Mouse (Mus musculus) thymus, postnatal 36 days (tissue): ENCODE results near the gene Dgke.

Source experiments
- DNase-seq, 2 experiments: peaks; one replicate each; pipeline ENCODE4 v3.0.0; 2022; ENCODE audit warnings: mixed read lengths in 2 of 2

The Dgke gene

DNA sequence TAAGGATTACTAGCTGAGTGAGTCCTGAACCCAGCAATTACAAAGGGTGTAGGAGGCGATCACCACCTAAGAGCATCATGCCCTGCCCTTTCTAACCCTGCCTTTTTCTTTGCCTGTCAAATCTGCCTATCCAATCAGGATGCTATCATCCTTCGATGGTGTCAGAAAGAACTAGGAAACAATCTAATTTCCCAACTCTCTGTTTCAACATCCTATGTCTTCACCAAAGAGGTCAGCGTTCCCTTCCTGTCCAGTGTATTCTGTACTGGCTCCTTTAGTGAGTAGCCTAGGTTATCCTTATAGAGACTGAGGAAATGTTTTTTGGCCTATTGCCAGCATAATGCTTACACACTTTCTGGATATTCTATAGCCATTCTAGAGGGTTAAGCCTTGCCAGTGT lies 31.1 kb downstream of the Dgke start:
- no peak for DNase-seq

- no peak for DNase-seq
These were observed 32.1 kb downstream of the Dgke start for GRCm38 (mm10) chr11:89034592-89034991.

- no peak for DNase-seq
These were observed 35.5 kb downstream of the Dgke start for GRCm38 (mm10) chr11:89031189-89031588.

DNA sequence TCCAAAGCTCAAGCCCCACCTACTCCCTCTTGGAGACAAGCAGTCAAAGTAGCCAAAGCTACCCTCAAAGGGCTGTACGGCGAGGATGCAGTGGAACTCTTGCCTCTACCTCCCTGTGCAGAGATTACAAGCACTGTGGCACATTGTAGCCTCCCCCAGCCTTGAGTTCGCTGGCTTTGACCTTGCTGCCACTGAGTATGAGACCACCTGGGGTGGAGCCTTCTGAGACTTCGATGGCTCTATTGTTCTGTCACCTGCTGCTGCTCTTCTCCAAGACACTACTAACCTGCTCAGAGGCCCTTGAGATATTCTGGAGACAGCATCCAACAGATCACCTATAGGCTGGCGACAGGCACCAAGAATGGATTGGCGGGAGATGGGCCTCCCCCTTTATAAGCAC lies 36.1 kb downstream of the Dgke start:
- no peak for DNase-seq

DNA sequence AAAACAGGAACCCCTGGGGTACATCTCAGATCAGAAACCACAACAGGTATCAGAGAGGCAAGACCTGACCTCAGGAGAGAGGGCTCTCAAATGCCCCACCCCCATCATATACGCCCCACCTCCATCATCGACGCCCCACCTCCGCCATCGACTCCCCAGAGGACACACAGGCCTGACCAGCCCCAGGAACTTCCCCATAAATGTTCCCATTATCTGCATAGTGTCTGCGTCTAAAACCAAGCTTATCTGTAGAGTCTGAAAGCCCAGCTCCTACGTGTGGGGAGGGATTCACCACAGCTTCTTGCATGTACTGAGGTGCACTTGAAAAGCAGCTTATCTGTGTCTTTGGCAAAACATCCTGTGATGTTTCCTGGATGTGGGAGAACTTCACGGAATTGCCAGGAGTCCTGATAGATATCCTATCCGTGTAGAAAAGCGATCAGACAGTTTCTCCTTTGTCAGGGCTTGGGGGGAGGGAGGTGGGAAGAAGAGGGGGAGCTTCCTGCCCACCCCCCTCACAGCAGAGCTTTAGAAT lies 37.7 kb downstream of the Dgke start:
- DNase-seq, result peak; percentile 20 to 36

GRCm38 (mm10) chr11:89027955-89028361 lies 38.7 kb downstream of the Dgke start:
- DNase-seq, result peak; percentile 15 to 35

DNA sequence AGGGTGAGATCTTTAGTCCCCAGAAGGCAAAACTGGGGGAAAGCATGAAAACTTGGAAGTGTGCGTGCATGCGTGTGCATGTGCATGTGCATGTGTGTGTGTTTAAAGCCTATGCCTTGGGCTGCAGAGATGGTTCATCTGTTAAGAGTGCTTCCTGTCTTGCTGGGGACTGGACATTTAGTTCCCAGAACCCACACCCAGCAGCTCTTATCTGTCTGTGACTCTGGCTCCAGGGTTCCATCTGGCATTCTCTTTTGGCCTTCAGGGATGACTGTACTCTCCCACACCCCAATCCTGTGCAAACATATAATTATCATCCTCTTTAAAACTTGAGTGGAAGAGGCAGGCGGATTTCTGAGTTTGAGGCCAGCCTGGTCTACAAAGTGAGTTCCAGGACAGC lies 40.5 kb downstream of the Dgke start:
- no peak for DNase-seq

GRCm38 (mm10) chr11:89025603-89026002 lies 41.0 kb downstream of the Dgke start:
- no peak for DNase-seq

DNA sequence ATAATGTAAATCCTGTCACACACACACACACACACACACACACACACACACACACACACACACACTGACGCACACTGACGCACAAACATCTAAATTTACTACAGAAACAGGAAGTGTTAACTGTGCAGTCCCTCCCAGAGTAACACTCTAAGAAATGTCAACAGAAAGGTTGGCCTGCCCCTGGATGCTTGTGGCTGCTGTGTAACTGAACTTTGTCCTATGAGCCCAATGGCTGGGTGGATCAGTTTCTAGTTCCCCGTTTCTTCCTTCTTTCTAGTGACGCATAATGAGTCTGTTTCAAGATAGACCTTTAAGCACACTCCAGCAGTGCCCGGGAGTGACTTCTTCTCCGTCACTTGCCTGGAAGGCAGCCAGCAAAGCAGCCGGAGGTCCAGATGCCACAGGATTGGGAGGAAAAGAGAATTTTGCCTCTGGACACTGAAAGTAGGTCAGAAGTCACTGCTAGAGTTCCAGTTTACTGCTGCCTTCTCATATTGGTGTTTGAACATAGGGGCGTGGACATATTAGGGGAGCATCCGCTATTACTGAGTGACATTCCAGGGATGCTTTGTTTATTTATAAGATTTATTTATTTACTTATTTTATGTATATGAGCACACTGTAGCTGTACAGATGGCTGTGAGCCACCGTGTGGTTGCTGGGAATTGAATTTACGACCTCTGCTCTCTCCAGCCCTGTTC lies 42.3 kb downstream of the Dgke start:
- peak; percentile 33 to 40 for DNase-seq

DNA sequence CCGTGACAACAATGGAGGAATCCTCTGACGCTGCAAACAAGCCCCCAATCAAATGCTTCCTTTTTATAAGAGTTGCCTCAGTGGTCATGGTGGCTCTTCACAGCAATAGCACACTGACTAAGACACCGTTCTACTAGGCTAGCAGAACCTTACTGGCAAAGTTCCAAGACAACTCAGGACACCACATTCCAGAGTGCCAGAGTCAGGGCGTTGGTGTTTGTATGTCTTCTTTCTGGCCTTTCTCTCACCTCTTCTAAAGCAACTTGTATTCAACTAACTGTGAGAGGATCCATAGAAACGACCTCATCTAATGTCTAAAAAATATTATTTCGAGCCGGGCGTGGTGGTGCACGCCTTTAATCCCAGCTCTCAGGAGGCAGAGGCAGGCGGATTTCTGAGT lies 43.2 kb downstream of the Dgke start:
- no peak for DNase-seq

DNA sequence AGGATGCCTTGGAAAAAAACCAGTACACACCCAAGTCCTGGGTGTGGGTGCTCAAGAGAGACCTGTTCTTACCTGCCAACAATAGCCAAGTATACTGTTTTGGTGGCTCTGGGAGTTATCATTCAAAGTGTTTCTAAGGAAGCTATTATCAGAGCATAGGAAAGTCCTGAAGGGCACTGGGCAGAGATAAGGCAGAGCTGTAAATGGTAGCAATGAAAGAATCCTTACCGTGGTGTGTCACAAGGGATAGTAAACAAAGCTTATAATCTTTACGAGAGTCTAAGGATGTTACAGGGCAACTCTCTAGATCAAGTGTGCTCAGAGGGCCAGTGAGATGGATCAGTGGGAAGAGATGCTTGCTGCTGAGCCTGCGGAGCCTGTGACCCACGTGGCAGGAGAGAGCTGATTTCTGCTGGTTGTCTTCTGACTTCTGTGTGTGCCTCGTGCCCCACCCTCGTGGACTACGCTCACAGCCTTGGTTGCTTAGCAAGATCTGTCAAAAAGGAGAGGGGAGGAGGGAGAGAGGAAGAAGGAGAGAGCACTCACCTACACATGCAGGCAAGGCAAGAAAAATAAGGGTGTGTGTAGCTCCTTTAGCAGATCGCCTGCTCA lies 44.4 kb downstream of the Dgke start:
- DNase-seq, result no peak

GRCm38 (mm10) chr11:89021687-89022086 lies 45.0 kb downstream of the Dgke start:
- DNase-seq, result no peak

- DNase-seq, result no peak
These were observed 45.9 kb downstream of the Dgke start for GRCm38 (mm10) chr11:89020681-89021305.

DNA sequence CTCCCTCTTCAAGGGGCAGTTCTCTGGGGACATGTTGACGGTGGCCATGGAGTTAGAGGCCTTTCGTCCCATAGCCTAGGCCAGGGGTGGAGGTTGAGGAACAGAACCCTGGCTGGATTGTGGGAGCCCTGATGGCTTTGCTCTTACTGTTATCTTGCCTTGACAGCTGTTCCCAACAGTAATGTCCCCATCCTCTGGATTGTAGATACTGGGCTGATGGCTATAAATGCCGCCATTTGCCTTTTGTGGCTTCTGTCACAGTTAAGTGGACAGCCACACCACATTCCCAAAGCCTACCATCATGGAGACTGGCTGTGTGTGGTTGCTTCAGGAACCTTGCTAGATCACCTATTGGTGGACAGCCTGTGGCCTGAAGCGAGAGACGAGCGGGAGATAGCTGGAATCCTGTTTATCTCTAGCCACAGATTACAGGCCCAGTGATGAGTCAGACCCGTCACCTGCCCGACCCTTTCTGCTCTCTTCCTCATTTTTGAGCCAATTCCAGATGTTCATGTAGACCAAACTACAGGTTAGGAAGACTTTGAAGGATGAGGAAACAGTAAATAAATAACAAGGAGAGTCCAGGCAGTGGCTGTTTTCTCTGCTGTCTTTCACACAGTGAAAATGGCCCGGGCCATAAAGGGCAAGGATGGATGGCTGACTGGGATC lies 49.0 kb downstream of the Dgke start:
- DNase-seq, result no peak

DNA sequence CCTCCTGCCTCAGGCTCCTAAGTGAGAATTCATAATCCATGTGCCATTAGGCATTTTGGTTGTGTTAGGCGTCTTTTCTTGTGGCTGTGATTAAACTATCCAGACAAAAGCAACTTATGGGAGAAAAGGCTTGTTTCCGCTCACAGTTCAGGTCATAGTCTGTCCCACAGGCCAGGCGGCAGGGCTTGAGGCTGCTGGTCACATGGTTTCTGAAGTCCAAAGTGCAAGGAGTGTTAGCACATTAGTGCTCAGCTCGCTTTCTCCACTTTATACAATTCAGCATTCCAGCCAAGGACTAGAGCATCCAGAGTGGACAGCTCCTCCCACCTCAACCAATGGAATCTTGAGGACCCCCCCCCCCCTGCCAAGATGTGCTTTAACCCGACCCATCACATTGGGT lies 54.4 kb downstream of the Dgke start:
- DNase-seq, result no peak

GRCm38 (mm10) chr11:89009496-89009895 lies 57.2 kb downstream of the Dgke start:
- DNase-seq, result no peak

GRCm38 (mm10) chr11:89009066-89009465 lies 57.6 kb downstream of the Dgke start:
- no peak for DNase-seq

GRCm38 (mm10) chr11:89007582-89007981 lies 59.1 kb downstream of the Dgke start:
- no peak for DNase-seq

DNA sequence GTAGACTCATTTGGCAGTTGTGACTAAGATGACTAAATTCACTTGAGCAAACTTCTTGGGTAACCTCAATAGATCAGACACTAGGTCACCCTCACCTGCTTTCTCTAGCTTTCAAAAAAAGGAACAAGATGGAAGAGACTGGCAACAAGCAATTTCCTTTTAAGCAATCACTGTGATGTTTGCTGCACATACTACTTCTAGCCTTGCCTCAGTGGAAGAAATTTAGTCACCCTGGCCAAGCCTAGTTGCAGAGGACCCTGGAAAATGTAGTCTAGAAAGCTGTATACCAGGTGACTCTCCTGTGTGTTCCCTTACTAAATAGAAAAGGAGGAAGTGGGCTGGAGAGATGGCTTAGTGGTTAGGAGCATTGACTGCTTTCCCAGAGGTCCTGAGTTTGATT lies 60.2 kb downstream of the Dgke start:
- no peak for DNase-seq

DNA sequence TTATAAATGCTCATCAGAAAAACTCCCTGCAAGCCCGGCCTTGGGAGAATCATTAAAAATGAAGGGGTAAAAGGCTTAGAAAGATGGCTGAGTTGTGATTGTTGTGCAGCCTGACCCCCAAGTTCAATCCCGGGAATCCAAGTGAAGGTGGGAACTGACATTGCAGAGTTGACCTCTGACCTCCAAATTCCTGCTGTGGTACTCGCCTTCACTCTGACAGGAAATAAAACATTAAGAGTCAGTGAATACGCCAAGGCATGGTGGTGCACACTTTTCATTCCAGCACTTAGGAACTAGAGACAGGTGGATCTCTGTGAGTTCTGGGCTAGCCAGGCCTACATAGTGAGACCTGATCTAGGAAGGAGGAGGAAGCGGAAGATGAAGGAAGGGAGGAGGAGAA lies 61.2 kb downstream of the Dgke start:
- DNase-seq, result no peak

GRCm38 (mm10) chr11:89003726-89004125 lies 62.9 kb downstream of the Dgke start:
- DNase-seq, result no peak

DNA sequence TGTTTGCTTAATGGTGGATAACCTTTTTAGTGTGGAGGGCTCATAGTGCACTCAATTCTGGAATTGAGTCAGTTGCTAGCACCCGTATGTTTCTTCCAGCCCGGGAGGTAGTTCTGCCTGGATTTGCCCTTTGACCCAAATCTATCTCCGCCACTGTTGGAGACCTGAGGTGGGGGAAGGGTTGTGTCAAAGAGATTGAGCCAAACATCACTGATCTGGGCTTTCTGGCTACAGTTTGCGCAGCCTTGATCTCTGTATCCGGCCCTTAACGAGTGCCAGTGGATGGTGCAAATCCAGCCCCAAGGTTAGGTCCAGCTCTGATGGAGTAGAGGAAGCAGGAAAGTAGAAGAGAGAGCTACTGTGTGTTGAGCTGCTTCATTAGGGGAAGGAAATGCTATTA lies 63.6 kb downstream of the Dgke start:
- DNase-seq, result no peak

- DNase-seq, result no peak
These were observed 64.0 kb downstream of the Dgke start for GRCm38 (mm10) chr11:89002621-89003020.

DNA sequence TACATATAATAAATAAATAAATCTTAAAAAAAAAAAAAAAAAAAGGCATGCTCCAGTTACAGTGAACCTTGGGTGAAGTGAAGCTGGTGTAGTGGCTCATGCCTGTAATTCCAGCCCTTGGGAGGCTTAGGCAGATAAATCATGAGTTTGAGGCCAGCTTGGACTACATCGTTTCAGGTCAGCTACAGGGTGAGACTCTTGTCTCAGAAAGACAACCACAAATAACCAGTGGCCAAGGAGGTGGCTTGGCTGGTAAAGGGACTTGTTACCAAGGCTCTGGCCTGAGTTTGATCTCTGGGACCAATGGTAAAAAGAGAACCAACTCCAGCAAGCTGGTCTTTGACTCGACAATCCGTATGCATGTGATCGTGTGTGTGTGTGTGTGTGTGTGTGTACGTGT lies 64.6 kb downstream of the Dgke start:
- DNase-seq, result no peak
